Mouse (Mus musculus) adrenal gland, adult 2 months (tissue): ENCODE data around the gene Esm1. TPM values are rescaled to one million over a fixed set of nuclear protein-coding genes. Genes with fewer than 3 reads are reported as not detected.
A peak's percentile ranks its signal among the peaks of the same experiment; 100 is the strongest.

Experiments
- DNase-seq: peaks from one replicate; pipeline ENCODE4 v3.0.0; 2021
- long read RNA-seq: library from polyadenylated mRNA; stranded (forward); transcript quantifications from one replicate; pipeline ENCODE4 v2.0.0, GENCODE M21; 2021
- polyA plus RNA-seq: library from polyadenylated mRNA; depleted of rRNA; stranded (reverse); fragments of >200 nt; gene quantifications from 2 replicates; pipeline ENCODE4 v1.2.3, GENCODE M21; 2012; rRNA removed
- total RNA-seq, 2 experiments: library from RNA; stranded (reverse); gene quantifications; 2 replicates each; pipeline ENCODE4 v1.2.3; 2021

Esm1 gene
- 10 to 100 TPM in 1 of 2 experiments, 1 to 10 TPM in 1; 8.2 to 12.8 TPM for total RNA-seq
- 5.4 and 9.6 TPM in 2 replicates for polyA plus RNA-seq
- long read RNA-seq, transcript Esm1-201 (3 exons, 2,097 nt) = major isoform, 8 of 9 reads
- long read RNA-seq, partial matches to known transcripts = 0 of 9 reads
- long read RNA-seq, other reads (novel, unspliced or antisense) = 1 of 9 reads

DNA sequence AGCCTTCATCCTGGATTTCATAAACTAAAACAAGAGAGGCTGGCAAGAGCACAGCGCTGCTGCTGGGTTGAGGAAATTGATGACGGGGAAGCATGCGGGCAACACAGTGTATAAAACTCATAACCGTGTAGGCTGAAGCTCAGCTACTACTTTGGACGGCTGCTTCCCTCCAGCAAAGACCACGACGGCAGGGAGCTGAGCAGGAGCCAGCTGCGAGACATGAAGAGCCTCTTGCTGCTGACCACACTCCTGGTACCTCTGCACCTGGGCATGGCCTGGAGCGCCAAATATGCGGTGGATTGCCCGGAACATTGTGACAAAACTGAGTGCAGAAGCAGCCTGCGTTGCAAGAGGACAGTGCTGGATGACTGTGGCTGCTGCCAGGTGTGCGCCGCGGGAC lies at the start of gene Esm1:
Esm1 (plus strand) TSS at position 36 of the 400 bp plus-strand sequence.
- DNase-seq = no peak

DNA sequence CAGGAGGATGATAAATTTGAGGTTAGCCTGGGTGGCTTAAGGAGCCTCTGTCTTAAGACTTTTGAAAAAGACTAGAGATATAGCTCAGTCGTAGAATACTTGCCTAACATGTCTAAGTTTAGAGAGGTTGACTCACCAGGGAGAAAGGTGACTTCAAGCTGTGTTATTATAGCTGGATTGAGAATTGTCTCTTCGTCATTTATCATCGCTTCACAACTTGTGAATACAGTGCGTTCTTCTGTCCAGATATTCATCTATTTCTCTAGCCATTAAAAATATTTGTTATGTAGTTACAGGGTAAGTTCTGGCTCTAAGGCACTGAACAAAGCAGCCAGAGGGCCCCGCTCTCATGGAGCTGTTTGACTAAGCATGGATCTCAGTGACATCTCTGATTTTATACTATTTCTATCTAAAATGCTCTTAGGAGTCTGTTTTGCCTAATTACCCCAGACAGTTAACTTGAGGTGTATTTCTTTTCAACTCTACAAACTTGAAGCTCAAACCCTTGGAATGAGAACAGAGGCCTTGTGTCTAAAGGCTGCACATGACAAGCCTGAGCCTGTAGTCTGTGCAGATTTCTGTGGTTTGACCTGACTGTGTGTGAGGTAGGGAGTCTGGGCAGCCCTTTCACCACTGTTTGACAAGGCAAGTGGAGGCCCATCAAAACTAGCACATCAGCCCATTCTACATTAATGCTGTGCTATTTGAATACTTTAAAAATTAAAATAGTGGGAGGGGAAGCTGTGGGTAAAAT lies 45.0 kb upstream of the Esm1 start:
- DNase-seq = no peak

DNA sequence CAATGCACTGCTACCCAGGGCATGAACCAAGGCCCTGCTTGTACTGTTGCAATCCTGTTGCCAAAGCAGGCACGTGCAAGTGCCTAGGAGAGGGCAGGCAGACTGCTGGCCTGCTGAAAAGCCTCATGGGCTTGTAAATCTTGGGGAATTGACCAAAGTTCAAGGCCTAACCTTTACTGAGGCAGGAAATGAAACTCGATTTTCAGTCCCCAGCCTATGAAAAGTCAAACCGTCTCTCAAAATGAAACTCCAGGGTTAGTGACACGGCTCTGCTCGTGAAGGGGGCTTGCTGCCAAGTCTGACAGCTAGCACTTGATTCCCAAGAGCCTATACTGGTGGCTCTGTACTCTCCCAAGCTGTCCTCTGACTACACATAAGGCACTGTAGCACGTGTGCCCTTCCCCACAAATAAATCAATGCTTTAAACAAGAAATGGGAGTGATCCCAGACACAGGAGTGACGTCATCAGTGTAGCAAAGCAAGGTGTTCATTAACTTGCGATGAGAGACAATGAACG lies 41.4 kb upstream of the Esm1 start:
- DNase-seq = peak; percentile 40

DNA sequence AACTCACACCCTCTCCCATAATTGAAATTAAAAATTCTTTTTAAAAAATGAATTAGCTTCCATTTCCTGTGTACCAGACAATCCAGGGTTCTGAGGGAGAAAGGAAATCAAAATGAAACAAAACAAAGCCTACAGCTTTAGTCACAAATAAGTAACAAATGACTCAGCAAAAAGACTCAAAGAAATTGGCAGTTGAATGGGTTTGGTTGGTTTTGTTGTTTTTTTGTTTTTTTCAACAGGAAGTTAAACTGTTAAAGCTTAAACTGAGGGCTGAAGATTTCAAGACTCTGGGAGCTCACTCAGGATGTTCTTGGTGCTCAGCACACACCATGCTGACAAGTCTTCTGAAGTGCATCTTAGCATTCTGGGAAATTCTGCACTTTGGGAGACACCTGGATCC lies 39.2 kb upstream of the Esm1 start:
- no peak for DNase-seq

DNA sequence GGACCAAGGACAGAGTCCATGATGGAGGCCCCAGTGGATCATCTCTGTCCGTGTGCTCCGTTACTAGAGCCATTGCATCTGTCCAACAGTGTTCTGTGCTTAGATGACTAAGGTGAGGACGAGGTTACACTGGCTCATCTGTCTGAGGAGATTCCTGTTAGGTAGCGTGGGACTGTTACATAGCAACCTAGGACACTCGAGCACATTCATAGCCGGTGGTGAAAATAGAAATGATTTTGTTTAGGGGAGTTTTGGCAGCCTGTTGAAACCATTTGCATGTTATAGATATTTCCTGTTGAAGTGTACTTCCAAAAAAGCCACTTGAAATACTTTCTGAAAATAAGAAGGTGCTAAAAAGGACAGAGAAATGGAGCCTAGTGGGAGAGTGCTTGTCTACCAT lies 35.3 kb upstream of the Esm1 start:
- DNase-seq = no peak

DNA sequence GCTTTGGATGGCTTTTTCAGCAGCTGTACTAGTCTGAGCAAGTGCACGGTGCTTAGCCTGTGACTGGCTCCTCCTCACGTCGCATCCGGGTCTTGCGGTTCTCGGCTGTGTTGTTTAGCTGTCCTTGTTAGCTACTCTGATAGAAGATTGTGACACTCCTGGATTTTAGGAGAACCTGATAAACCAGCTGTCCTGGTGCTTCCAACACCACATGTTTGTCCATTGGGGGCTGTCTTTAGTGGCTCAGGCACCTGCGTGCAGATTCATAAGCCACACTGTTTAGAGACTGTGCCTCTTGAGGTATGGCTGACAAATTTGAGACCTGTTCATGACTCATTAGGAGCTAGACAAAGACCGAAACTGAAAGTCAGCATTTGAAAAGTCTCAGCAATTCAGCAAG lies 26.1 kb upstream of the Esm1 start:
- DNase-seq = no peak

DNA sequence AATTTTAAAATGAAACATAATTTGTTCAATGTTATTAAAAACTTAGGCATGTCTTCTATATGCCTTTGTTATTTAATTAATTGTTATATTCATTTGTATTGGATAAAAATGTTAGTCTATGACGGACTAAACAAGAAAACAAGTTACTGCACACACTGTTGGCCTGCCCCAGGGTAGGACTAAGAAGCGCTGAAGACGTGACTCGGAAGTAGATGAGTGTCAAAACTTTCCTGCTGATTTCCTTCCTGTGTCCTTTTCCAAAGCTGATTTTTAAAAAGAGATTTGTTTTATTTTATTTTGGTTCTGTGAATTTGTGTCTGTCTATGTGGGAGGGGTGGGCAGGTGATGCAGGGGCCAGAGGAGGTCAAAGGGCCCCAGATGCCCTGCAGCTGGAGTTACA lies 25.7 kb upstream of the Esm1 start:
- DNase-seq = no peak

DNA sequence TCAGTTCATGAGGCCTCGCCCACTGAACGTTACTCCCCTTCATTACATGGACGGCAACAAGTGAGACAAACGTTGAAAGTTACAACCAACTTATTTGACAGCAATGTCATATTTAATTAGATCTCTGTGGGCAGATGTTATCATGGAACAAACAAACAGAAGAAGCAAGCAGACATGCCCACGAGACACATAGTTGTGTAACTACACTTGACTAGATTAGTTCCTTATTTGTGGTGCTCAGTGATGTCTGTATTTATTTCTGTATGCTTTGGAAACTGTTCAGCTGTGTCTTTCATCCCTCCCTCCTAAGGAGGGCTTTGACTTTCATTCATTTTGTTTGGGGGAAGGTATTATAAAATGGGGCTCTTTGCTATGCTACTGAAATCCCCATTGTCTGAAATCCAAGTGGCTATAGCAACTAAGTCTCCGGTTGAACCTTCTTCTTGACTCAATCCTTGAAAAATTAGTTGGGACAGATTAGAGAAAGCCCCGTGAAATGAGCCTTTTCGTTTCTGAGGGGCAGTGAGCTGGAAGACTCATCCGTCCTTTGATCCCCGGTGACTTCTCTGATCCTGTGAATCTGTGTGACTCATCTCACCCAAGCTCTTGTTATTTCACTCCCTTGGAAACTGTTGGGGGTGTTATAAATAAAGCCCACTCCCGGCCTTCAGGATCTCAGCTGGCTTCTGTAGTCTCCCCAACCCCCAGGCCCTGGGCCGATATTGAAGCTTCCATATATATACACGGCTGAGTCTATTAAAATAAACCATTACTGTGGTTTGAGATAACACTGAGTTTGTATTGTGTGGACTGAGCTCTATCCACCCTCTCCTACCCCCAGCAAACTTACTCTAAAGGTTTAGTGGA lies 12.4 kb upstream of the Esm1 start:
- DNase-seq = peak; percentile 9

DNA sequence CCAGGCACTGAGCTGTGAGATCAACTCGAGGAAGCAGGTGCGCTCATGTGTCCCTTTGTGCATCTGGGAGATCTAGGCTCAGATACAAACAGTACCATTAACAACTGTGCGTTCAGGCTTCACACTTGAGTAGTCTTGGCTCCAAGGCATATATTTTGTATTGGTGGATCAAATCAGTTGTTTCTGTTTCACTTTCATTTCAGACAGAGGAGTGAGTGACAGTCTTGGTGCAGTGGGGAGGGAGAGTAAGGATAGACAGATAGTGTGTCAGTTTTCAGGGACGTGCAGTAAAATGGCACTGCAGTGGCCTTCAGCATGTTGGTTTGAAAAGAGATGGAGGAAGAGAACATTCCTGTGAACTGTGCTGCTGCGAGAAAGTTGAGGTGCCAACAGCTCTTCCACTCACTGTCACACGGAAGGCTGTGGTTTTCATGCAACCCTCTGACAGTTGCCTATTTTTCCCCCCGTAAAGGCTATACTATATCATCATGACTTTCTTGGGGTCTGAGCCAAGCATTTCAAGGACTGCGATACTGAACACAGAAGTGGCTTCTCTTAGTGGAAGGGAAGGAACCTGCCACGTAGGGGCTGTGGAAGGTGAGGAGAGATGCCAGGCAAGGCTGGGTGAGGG lies 11.5 kb upstream of the Esm1 start:
- no peak for DNase-seq

DNA sequence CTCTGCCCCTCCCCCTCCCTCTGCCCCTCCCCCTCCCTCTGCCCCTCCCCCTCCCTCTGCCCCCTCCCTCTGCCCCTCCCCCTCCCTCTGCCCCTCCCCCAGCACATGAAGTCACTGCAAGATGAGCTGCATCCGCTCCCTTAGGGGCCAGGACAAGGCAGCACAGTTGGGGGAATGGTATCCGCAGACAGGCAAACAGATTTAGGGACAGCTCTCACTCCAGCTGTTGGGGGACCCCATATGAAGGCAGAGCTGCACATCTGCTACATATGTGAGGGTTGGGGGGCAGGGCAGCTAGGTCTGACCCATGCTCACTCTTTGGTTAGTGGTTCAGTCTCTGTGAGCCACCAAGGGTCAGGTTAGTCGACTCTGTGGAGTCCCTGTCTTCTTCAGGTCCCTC lies 10.1 kb upstream of the Esm1 start:
- DNase-seq = no peak

DNA sequence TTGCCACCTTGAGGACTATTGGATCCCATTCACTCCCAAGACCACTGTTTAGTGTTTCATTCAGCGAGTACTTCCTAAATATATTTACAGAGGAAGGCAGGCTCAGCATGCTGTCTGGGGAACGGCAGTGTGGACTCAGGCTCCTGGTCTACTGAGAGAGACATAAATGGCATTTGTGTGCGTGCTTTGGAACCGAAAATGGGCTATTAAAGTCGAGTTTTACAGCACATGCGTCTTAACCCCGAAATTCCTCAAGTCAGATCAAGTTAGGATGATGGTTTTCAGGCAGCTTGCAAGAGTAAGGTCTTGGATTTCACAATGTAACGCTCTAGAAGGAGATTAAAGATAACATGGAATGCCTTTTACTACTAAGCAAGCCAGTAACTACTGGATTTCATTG lies 8.7 kb upstream of the Esm1 start:
- DNase-seq = no peak

DNA sequence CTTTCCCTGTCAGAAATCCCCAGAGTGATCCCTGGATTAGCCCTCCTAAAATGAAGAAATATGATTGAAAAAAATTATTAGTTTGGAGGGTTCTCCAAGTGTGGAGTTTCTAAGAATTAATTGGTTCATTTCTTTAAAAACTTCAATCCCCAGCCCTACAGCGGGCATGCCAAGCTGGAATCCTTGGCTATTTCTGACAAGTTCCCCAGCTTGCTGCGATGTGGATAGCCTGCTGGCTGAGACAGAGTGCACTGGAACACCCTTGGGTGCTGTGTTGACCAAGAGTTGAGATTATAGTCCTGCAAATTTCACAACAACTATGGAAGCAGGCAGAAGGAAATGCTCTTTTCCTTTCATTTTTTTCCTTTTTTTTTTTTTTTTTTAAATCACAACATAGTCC lies 7.8 kb upstream of the Esm1 start:
- no peak for DNase-seq

DNA sequence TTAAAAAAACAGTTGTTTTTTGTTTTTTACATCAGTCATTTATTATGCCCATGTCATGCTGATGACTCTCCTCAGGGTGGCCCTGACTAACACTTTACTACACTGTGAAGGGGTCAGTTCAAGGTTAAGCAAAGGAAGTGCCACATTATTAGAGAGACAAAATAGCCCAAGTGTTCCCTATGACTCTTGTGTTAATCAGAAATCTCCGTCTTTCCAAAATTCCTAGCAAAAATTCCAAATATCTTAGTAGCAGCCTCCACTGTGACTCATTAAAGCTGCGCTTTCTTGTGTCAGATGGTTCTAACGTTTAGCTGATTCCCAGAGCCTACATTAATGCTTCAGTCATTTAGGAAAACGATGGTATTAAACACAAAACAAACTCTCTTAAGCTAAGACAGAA lies 7.3 kb upstream of the Esm1 start:
- no peak for DNase-seq

DNA sequence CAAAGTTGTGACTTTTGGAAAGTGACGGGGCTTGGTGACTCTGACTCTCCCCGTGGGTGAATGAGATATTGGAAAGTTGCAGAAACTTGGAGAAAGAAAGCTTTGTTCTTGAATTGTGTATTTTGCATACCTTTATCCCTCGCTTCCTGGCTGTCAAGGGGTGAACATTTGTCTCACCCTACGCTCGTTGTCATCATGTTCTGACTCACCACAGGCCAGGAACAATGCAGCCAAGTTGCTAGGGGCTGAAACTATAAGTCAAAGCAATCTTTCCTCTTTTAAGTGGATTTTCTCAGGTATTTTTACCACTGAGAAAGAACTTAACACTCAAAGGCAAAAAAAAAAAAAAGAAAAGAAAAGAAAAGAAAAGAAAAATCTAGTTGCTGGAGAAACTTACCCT lies 6.3 kb upstream of the Esm1 start:
- DNase-seq = no peak

DNA sequence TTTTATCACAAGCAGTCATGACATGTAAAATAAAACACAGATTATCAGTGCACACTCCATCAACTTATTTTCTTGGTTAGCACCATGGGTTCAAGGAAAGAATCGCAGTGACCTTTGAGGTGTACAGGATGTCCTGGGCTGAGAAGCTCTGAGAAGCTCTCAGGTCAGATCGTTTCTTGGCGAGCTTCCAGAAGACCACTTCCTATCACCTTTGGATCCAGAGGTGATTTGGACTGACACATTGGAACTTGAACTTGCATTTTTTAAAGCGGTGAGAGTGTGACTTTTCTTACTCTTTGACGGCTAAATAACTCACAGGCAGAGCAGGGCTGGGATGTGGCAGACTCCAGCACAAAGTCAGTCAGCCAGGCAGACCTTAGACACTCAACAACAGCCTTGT lies 4.1 kb upstream of the Esm1 start:
- DNase-seq = no peak

DNA sequence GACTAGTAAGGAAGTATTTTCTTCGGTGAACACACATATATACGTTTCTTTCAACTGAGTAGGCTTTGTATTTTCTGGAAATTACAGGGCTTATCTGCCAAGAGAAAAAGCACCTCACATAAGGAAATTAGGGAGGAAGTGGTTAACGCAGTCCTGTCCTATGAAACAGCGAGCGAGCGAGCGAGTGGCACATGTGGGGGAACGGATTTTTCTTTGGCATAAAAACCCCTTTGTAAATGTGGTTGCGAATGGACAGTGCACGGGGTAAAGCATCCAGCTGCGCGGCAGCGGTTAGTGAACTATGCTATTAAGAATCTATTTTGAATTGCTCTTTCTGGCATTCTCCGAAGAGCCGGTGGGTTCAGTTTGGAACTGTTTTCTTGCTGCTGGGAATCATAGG lies 1.9 kb downstream of the Esm1 start:
- no peak for DNase-seq

DNA sequence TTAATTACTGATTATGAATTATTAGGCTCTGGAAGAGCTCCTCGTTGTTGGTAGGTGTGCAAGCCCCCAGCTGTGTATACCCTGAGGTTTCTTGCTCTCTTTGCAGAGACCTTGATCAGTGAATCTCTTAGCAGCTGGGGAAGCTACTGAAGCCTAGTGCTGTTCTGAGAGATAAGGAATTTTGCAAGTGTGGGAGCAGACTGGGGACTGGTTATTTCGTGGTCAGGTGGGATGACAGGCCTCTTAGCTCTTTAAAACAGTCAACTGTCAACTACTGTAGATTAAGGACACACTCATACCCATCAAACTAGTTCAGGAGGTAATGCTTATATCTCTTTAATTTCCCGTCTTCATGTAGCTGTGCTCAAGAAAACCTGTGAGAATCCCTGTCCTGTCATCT lies 2.9 kb downstream of the Esm1 start:
- no peak for DNase-seq

DNA sequence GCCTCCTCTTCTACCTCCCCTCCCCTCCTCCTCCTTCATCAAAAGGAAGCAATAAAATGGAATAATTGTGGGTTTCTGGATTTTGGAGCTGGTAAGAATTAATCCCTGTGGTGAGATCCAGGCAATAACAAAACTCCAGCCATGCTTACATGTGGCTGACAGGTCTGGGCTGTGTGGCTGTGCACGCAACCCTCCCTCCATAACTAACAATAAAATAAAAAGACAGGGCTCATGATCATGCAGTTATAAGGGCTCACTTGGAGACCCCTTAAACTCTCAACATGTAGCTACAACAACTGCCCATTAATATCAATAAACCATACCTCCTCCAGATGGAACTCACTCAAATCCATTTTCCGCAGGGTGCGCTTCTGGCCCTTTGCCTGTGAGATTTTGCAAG lies 4.4 kb downstream of the Esm1 start:
- no peak for DNase-seq

DNA sequence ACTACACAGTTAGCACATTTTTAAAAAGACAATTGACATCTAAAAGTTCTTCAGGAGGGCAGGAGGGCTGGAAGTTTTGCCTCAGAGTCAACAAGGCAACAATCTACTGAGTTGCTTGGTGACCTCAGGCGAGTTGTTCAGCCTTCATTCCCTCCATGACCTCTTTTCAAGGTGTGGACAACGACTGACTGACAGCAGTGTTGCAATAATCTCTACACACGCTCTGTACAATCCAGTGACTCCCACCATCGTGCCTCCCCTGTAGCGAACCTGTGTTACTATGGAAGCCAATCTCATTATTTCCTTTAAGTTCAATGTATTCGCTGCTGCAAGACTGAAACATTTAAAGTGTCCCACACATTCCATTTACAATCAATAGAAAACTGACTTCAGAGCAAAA lies 12.4 kb downstream of the Esm1 start:
- DNase-seq = no peak

DNA sequence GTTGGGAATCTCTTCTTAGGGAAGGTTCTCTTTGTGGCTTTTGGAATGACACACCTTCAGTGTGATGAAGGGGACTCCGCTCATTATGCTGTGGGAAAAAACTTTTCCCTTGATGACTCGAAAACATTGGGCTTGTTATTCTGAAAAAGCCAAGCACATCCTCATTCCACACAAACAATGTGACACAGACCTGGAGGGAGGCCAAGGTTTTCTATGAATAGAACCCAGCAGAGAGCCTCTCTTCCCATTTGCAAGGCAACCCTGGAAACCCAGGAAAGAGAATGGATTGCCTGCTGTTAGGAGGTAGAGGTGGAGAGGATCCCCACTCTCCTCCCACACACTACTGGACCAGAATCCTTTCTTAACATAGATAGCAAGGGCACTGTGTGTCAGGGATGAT lies 14.6 kb downstream of the Esm1 start:
- DNase-seq = peak; percentile 78

DNA sequence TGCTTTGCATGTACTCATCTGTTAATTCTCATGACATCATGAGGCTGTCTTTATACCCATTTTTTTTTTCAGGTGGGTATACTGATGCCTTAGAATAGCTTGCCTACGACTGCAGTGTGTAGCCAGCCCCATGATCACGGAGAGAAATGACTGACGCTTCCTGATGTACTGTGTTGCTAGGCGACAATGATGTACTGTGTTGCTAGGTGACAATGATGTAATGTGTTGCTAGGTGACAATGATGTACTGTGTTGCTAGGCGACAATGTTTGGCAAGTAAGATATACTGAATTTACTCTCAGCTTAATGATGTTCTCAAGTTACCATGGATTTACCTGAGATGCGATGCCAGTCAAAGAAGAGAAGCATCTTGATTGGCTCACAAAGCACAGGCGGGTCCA lies 16.4 kb downstream of the Esm1 start, which contains the start of gene Gzmk:
Gzmk (minus strand) TSS at position 98 of the 400 bp plus-strand sequence.
- DNase-seq = no peak

DNA sequence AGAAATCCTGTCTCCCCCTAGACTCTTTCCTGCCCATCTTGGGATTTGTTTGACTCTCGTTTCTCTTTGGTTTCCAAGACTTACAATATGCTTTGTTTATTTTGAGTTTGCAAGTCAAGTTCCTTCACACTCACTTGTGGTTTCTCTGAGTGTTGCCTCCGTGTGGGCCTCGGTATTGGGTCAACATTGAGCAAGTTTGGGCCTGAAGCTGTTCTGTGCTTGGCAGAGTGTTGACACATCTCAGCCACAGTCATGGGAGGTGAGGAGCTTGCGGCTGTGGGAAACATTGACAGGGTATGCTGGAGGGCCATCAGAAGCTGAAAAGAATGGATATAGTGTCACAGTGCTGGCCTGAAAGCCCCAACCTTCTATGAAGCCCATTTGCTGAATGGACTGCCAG lies 17.6 kb downstream of the Esm1 start:
- DNase-seq = no peak
